Mouse (Mus musculus) MEL (cell line): ENCODE measurements around the gene Gabrb3.

Experiments
- CHD1 ChIP-seq: IDR thresholded peaks from 2 replicates; pipeline ENCODE4 v1.6.1; 2012; ENCODE audit warnings: low read depth, mild to moderate bottlenecking, inconsistent platforms, low read length, improper control_type of control experiment
- CTCF ChIP-seq, 3 experiments: IDR thresholded peaks in 2 of 3; conservative IDR thresholded peaks in 1 of 3; 2 replicates each; pipeline ENCODE4 v1.5.1; 2011 to 2012; ENCODE audit warnings: low read length in 3 of 3, low read depth in 2 of 3, mild to moderate bottlenecking in 2 of 3, improper control_type of control experiment in 1 of 3, inconsistent platforms in 1 of 3, mixed read lengths in 1 of 3, moderate library complexity in 1 of 3; ENCODE audit not compliant: control insufficient read depth in 1 of 3, insufficient read depth in 1 of 3, poor library complexity in 1 of 3, severe bottlenecking in 1 of 3
- POLR2A ChIP-seq, 2 experiments: IDR thresholded peaks; 2 replicates each; pipeline ENCODE4 v1.6.1; 2011 to 2012; ENCODE audit warnings: low read length in 2 of 2, mild to moderate bottlenecking in 2 of 2, control low read depth in 1 of 2, improper control_type of control experiment in 1 of 2, low read depth in 1 of 2, moderate library complexity in 1 of 2; ENCODE audit not compliant: control insufficient read depth in 1 of 2, insufficient read depth in 1 of 2, poor library complexity in 1 of 2
- TBP ChIP-seq: IDR thresholded peaks from 2 replicates; pipeline ENCODE4 v1.8.0; 2011; ENCODE audit warnings: low read depth, low read length, improper control_type of control experiment

DNA sequence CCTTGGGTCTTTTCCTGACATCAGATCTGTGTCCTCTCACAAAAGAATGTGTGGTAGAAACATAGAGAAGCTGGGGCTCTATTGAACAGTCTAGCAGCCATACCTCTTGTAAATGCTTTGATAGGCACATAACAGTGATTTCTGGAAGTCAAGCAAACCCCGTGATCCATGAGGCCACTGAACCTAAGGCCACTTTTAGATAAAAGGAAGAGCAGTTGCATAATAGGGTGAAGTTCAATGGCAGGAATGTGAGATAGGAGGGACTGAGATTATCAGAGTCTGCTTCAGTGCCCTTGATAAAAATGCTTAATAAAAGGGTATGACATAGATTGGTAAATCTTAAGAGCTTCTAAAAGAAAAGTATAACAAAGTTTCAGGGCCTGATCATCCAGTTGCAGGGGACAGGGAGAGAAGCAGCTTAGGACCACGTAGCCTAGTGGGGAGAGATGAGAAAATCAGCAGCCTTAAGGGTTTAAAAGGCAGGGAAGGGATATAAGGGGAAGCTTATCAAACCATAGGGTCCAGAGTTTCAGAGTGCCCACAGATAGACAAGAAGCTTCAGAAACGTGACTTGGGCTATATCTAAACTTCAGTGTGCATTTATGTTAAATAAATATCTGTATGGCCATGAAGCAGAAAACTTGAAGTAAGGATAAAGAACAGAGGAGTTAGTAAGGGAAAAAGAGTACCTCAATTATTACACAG lies 141.4 kb downstream of the Gabrb3 start:
- TF ChIP-seq CHD1 (no peak), POLR2A (IDR thresholded peaks at IDR 0.05; ENCODE audit: control insufficient read depth in 1 of 2, insufficient read depth in 1 of 2, low read depth in 1 of 2, low read length in 2 of 2, poor library complexity in 1 of 2) (no peak), CTCF (IDR thresholded peaks at IDR 0.05 in 2 of 3, conservative IDR thresholded peaks at IDR 0.05 in 1 of 3; ENCODE audit: control insufficient read depth in 1 of 3, insufficient read depth in 1 of 3, low read depth in 2 of 3, low read length in 3 of 3, poor library complexity in 1 of 3, severe bottlenecking in 1 of 3) (no peak), TBP (no peak)
